In genomic region chr7:136880386-136880785, GRCm38 (mm10) we compare ENCODE assay signal across 15 mouse cellular contexts. TPM values are rescaled to one million over a fixed set of nuclear protein-coding genes. Genes with fewer than 3 reads are reported as not detected.
DNase-seq lines count a peak whose midpoint lies in the region; ATAC-seq and TF ChIP-seq lines count a peak whose summit lies in the region.
"Had no signal": no experiment of that assay in that cellular context is flagged by ENCODE, and none has a peak within 500 bp of the region (broad histone marks: within the 10 kb centered on the region; RNA-seq: fewer than 3 reads in every experiment).

No protein-coding gene starts in this region.

- no peaks in the 10 kb centered on the region for H3K27me3 ChIP-seq in liver, postnatal 0 days (ENCODE audit: insufficient read depth, low read length)
- H3K27me3 ChIP-seq: embryonic facial prominence, embryonic 13.5 days; Patski had no signal

- no peaks in the 10 kb centered on the region for H3K9me3 ChIP-seq in liver, postnatal 0 days (ENCODE audit: low read length)
- H3K9me3 ChIP-seq: embryonic facial prominence, embryonic 13.5 days; forebrain, embryonic 12.5 days had no signal

- H3K27ac ChIP-seq in liver, postnatal 0 days (ENCODE audit: low read depth), result no peak overlapping the region
- H3K27ac ChIP-seq: embryonic facial prominence, embryonic 13.5 days; forebrain, embryonic 12.5 days; hindbrain, postnatal 0 days; liver, embryonic 14.5 days had no signal

- peak; percentile 22 for DNase-seq in adrenal gland, postnatal 10 days
- no peak for DNase-seq in adrenal gland, adult (ENCODE audit: inconsistent age in 2 of 2, low spot score in 1 of 2)
- peak; percentile 15 to 50 for DNase-seq in layer of hippocampus, adult 18-20 months (ENCODE audit: low spot score in 2 of 2)
- DNase-seq in layer of hippocampus, adult 11-12 months (ENCODE audit: low spot score), result no peak
- DNase-seq in right cerebral cortex, adult 18-20 months, result peak; percentile 39
- no peak for DNase-seq in right cerebral cortex, postnatal 25 days
- DNase-seq in right cerebral cortex, postnatal 14 days, result peak; percentile 18
- no peak for DNase-seq in liver, postnatal 0 days
- DNase-seq: adrenal gland, adult 2 months; cerebellum, postnatal 36 days had no signal

- H3K4me2 ChIP-seq in liver, postnatal 0 days (ENCODE audit: low read depth, low read length), result no peak overlapping the region
- H3K4me2 ChIP-seq: embryonic facial prominence, embryonic 13.5 days; forebrain, embryonic 12.5 days had no signal

- 73% methylated on average over 4 of the region's 4 CpGs for WGBS in liver, postnatal 0 days (ENCODE audit: insufficient replicate concordance)

- H3K4me3 ChIP-seq in liver, postnatal 0 days (ENCODE audit: low read depth, low read length), result no peak overlapping the region
- H3K4me3 ChIP-seq: embryonic facial prominence, embryonic 13.5 days; forebrain, embryonic 12.5 days had no signal

- no peaks in the 10 kb centered on the region for H3K4me1 ChIP-seq in liver, postnatal 0 days (ENCODE audit: insufficient read depth)
- H3K4me1 ChIP-seq: embryonic facial prominence, embryonic 13.5 days; forebrain, embryonic 12.5 days had no signal

- no peaks in the 10 kb centered on the region for H3K36me3 ChIP-seq in liver, postnatal 0 days (replicated peaks; ENCODE audit: insufficient read depth, low read length)
- H3K36me3 ChIP-seq: embryonic facial prominence, embryonic 13.5 days; forebrain, embryonic 12.5 days had no signal

- no peak for ATAC-seq in liver, postnatal 0 days
- ATAC-seq: hindbrain, postnatal 0 days; Patski had no signal

- H3K9ac ChIP-seq in liver, postnatal 0 days (replicated peaks), result no peak overlapping the region
- H3K9ac ChIP-seq: embryonic facial prominence, embryonic 13.5 days; forebrain, embryonic 12.5 days; liver, embryonic 14.5 days had no signal

- TF ChIP-seq EP300 in liver, postnatal 0 days (IDR thresholded peaks at IDR 0.05; ENCODE audit: low read depth), result no peak

- TF ChIP-seq CTCF in liver, postnatal 0 days (IDR thresholded peaks at IDR 0.05; ENCODE audit: low read depth), result no peak

RNA-seq across cellular contexts. Expression of gene Mgmt, which starts 14.0 kb away (rescaled TPM):
- 1 to 10 TPM; 8.0 to 9.0 TPM for total RNA-seq in adrenal gland, postnatal 10 days (2021)
- total RNA-seq in layer of hippocampus, adult 18-20 months (2021), result under 1 TPM; 0.77 to 0.94 TPM
- polyA plus RNA-seq in liver, postnatal 0 days (2015; fragmentation: Nextera tagmentation; extraction: Ambion mirVana), result 2.6 and 3.0 TPM in 2 replicates
- polyA plus RNA-seq: Patski had no signal

Comparison
In these comparisons a context has a peak if more than half of its experiments do, and no peak if none do; other contexts are left out.
1. DNase-seq: peak in adrenal gland, postnatal 10 days (single experiment), layer of hippocampus, adult 18-20 months (2 of 2), right cerebral cortex, adult 18-20 months (single experiment) and right cerebral cortex, postnatal 14 days (single experiment); none in adrenal gland, adult (0 of 2), layer of hippocampus, adult 11-12 months (single experiment), right cerebral cortex, postnatal 25 days (single experiment) and liver, postnatal 0 days (single experiment).
2. RNA of gene Mgmt, which starts 14.0 kb away (total RNA-seq): 8.0 to 9.0 TPM in adrenal gland, postnatal 10 days; 0.77 to 0.94 TPM in layer of hippocampus, adult 18-20 months; every median in the first group is over 4 times any median in the second.